Mouse (Mus musculus): ENCODE data around the gene Ptn.

Gene Ptn

DNA sequence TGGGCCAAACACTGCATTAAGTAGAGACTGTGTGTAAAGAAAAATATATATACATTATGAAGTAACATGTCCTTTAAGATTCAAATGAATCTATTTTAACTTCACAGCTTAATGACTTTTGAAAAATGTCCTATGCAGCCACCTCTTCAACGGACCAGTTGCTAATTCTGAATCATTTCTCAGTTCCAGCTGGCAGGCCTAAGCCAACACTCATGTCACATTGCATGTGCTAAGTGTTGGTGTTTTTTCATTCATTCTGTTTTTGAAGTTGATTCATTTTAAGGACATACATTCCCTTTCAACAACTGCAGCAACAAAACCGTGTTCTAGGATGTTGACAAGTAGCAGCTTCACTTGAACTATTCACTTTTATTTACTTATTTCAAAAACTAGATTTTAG lies 6.0 kb upstream of the Ptn start:
- DNase-seq (ENCODE audit: low spot score in 2 of 2) = no peak

DNA sequence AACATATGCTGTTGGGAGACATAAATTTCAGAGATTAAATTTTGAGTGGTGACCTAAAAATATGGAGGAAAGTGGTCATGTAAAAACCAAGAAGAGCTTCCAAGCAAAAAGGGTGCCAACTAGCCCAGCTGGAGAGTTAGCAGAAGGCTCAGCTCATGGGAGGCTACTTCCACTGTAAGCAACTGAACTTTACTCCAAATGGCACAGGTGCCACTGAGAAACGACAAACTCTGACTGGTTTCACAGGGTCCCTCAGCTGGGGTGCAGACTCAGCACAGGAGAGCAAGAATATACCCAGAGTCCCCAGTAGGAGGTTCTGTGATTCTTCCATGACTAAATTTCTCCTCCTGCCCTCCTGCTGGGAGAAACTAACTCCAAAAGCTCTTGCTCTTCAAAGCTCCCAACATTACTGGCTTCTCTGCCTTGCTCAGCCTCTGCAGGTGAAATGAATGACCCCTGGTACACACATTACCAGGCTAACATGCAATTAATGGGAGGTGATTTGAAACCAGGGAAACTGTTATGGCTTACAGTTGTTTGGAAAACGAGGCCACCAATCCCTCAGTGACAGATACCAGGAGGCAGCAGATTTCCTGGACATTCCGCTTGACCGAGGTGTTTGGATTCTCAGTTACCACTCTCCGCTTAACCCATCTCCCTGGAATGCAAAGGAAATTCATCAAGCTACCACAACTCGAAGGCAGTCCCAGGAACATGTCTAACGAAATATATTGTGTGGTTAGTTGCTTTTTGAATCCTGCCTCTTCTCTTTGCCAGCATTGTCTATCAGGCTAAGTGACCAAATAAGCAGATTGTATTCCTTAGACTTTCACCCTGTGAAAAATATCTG lies 2.9 kb upstream of the Ptn start:
- DNase-seq (ENCODE audit: low spot score in 2 of 2) = no peak

DNA sequence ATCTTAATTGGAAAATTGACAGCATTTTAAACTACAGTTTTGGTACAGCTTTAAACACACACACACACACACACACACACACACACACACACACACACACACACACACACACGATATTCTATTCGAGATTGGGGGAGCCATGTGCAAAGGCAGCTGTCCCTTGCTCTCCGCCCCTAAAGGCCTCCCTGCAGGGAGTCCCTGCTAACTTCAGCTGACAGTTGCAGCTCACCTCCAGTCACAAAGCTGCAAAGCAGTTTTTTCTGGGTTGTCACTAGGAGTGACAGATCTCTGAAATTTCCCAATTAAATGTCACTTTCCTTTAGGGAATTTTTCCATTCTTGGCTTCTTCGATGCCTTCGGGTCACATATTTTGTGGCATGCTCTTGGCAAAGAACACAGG lies 428 bp upstream of the Ptn start:
- DNase-seq (ENCODE audit: low spot score in 2 of 2) = no peak

DNA sequence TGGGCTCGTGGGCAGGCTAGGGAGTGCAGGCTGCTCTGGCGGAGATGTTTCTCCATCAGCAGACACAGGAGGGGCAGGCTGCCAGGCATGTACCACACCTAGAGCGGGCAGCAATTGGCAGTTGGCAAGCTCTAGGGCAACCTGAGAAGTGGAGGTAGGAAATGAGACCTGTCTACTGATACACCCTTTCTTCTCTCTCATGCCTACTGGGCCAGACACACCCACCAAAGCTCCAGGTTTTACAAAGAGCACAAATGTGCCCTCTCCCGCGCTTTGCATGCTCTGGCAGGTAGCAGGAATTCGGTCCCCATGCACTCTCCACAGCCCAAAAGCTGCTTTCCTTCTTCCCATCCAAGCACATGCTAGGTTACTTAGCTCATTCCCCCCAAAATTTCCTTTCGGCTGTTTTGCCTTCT lies 701 bp downstream of the Ptn start:
- peak; percentile 62 to 68 for DNase-seq (ENCODE audit: low spot score in 2 of 2)

DNA sequence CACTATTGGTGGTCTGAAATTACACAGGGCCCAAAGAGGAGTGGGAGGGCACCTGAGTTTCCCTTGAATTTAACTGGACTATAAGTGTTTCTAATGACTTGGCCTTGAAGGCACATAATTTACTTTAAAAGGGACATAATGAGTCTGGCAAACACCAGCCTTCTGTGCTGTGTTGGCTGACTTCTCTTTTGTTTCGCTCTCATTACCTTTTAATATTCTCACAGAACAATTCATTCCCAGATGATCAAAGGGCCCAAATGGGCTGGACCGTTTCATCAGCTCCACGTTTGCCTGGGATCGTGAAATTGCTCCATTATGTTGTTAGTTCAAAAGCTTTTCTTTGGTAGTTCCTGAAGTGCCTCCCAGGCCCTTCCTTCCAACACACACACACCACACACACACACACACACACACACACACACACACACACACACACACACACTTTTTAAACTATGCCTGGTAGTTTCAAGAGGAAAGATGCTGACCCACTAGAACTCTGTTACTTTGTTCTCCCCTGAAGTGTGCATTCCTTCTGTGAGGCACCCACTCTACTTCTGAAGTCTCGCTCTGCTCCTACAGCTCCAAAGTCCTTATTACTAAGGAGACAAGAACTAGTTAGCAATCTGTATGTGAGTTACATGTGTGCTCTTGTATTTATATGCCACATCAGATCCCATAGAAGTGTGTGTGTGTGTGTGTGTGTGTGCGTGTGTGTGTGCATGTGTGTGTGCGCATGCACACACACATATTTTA lies 1.5 kb downstream of the Ptn start:
- no peak for DNase-seq (ENCODE audit: low spot score in 2 of 2)

DNA sequence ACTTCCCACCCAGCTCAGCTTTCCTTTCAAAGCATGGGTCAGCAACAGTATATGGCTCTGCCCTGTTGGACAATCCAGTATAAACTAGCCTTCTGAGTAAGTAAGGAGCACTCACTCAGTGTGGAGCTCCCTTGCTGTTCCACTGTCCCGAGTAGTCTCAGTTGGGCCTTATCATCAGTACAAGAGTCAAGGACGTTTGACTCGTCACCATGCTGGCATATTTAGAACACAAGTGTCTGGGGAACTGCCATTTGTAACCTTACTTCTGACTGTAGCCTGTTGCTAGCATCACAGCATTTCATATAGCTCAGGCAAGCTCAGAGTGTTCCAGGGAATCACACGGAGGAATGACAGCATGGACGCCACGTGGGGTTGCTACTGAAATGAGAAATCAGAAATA lies 3.1 kb downstream of the Ptn start:
- no peak for DNase-seq (ENCODE audit: low spot score in 2 of 2)

DNA sequence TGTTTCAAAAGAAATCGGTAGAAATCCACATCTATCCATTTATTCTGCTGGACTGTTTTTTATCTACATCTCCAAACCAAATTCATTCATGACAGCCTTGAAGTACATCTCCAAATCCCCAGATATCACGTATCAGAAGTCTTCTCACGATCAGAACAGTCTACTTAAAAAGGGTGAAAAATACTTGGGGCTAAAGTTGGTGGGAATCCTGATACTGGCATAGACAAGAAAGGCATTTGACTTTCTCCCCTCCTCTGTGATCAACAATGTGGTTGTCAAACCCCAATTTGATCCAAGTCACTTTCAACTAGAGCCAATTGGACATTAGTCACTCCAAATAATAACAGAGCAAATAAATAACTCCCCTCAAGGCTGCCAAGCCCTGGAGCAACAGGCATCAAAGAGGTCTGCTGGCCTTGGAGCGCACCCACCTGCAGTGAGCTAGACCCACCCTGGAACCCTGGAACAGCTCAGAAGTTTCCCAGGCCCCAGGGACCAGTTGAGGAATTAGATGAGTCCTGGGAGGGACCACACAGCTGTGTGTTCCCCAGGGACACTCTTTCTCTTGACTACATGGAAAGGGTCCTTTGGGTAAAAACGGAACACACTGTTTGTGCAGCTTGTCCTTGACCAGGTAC lies 9.6 kb downstream of the Ptn start:
- no peak for DNase-seq (ENCODE audit: low spot score in 2 of 2)

DNA sequence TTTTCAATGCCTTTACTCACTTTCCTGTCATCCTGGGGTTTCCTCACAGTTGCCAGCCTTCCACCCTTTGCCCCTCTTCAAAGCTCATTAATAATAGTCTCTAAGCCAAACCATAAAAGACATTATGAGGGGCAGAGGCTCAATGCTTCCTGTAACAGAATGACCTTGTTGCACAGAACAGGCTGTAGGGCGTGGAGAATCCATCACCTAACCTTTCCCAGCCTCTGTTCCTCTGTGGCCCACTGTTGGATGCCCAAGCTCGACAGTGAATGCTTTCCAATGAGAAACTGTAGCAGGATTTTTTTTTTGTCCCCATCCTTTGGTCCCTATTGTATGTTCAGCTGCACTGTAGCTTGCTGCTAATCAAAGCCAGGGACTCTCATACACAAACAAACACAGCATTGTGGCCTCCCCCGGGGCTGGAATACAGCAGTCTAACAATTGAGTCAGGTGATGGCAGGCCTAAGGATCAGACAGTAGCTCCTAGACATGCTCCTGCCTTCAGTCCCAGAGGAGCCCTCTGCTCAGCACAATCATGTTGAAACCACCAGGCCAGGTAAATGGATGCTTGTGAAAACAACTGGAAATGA lies 12.9 kb downstream of the Ptn start:
- DNase-seq (ENCODE audit: low spot score in 2 of 2) = no peak

DNA sequence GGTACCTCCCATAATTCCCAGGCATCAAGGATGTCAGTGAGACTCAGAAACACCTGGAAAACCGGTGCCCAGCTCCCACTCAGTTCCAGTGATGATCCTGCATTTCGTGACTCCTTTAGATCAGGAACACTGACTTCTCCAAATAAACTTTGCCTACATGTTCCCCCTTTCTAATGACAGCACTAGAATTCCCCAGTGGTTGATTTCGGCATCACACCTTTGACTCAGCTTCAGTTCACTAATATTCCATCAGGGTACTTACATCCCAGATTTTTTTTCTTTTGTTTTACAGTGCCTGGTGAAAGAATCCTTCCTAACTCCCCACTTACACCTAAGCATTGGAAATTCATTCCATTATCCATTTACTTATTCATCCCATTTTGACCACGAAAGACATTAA lies 15.5 kb downstream of the Ptn start:
- DNase-seq (ENCODE audit: low spot score in 2 of 2) = no peak

DNA sequence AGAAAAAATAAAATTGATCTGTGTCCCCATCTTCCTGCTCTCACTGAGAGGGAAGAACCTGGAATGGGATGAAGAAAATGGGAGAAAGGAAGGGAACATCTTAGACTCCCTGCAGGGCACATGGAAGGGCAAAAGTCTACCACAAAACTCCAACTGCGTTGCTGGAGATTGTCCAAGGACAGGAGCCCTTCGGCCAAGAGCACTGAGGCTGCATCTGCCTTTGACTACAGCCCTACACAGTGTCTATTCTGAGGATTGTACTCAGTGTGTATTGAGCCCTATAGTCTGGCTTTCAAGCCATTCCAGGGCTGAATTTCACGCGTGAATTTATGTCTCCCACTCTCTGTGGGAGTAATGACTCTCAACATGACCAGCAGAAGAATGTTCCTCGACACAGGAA lies 16.2 kb downstream of the Ptn start:
- no peak for DNase-seq (ENCODE audit: low spot score in 2 of 2)

DNA sequence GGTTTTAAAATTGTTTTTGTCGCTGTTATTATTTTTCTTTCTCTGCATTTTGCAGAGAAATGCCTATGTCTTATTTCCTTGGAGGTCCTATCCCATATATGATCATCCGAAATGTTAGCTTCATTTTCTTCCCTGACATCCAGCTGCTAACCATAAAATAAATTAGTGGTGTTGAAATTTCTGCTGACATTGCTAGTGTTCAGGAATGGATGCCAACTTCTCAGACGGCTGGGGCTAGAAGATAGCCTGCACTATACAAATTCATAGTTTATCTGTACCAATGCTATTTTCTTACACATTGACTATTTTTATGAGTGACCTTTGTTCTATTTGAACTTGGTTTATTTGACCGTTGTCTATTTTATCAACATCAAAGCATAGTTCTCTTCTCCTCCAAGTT lies 20.8 kb downstream of the Ptn start:
- no peak for DNase-seq (ENCODE audit: low spot score in 2 of 2)

DNA sequence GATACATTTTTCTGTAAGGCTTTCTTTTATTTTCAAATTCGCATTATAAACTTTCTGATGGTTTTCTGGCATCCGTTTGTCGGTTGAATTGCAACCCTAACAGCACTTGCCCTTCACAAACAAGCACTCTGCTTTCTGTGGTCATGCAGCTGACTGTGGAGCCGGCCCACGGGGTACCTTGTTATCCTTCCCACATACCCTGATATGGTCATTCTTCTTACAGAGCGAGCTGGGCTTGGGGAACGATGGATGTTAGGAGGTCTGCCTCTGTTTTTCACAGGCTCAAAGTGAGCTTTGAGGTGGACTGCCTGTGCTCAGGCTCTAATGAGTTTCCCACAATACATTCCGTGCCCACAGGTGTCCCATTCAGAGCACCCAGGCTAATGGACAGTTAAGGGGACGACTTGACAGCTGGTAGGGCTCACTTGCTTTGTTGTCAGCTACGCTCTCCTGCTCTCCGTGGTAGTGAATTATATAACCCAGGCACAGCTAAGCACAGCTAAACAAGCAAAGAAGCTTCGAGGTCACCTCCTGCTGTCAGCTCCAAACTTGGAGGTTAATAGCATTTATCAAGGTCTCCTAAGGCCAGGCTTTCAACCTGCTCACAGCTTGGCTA lies 21.3 kb downstream of the Ptn start:
- DNase-seq (ENCODE audit: low spot score in 2 of 2) = no peak

DNA sequence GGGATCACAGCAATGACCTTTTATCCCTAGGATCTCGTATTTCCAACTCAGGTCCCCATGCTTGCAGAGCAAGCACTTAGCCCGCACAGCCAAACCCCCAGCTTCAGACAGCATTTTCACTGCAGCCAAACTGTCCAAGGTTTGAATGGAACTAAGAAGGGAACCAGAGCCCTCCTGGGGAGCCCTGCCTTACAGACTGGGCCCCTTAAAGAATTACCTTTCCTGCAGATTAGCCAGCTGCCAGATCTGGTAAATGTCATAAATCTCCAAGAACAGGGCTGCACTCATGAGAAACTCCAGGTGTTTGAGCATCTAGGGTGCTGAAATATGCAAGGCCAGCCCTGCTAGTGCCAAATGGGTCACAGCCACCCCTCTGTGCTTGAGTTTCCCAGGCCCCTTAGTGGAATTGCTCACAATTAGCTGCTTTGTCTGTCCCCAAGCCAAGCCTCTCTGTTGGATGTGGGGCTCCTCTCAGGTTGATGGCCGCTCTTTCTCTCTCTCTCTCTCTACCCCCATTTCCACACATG lies 25.3 kb downstream of the Ptn start:
- DNase-seq (ENCODE audit: low spot score in 2 of 2) = no peak

DNA sequence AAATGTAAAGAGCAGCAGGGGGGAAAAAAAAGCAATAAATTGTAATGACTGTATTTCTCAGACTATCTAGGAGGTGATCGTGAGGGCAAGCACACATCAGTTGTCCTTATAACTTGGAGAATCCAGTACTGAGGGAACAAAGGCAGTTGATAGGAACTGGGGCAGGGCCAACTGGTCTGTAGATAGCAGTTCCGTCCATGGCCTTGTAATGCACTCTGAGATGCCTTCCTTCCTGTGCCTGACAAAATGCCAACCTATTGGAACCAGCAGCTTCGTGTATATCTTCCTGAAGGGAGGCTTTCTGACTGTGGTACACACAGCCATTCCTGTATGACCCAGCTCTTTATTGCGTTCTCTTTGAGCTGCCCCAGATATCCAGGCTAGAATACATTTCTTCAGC lies 27.5 kb downstream of the Ptn start:
- no peak for DNase-seq (ENCODE audit: low spot score in 2 of 2)

DNA sequence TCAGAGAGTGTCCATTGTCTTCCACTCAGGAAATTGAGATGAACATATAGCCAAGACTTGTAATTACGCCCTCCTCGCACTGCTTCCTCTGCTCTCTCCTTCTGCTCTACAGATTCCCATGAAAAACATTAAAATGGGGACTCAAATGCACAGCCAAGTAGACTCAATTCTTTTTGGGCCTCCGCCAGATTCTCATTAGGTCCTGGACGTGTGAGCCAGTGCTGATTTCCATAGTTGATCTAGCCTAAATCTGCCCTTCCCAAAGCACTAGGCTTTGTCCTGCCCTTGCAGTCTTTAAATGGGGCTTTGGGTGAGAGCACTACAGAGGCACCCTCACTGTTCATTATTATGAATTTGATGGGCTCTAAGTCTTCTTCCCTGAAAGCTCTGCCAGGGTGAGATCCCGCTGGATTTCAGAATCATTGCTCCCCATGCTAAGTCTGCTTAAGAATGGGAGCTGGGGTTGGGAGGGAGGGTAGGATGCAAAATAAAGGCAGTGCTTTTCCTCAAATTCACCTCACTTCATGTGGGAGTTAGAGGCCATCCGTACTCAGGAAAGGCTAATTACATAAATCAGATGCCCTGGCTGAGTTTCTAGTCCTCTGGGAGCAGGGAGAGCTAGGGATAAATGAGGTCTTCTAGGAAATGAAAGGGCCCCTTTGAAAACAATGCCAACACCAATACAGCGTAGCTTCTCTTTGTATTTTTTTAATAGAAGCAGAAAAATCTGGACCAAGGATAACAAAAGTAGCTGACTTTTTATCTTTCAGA lies 32.3 kb downstream of the Ptn start:
- no peak for DNase-seq (ENCODE audit: low spot score in 2 of 2)

DNA sequence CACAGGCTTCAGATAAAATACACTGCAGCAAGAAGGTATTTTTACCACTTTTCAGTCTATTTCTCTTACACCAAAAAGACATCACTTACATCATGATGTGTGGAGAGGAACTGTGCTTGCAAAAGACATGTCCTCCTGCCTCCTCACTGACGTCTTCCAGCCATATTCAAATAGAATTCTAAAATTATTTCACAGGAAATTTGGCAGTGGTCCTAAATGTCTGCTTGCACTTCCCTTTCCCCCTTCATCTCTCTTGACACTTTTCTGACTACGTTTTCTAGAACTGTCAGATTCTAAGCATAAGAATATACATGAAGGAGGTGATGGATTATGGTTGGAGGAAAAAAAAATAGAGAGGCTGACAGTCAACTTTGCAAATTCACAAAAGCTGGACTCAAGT lies 33.0 kb downstream of the Ptn start:
- DNase-seq (ENCODE audit: low spot score in 2 of 2) = no peak

DNA sequence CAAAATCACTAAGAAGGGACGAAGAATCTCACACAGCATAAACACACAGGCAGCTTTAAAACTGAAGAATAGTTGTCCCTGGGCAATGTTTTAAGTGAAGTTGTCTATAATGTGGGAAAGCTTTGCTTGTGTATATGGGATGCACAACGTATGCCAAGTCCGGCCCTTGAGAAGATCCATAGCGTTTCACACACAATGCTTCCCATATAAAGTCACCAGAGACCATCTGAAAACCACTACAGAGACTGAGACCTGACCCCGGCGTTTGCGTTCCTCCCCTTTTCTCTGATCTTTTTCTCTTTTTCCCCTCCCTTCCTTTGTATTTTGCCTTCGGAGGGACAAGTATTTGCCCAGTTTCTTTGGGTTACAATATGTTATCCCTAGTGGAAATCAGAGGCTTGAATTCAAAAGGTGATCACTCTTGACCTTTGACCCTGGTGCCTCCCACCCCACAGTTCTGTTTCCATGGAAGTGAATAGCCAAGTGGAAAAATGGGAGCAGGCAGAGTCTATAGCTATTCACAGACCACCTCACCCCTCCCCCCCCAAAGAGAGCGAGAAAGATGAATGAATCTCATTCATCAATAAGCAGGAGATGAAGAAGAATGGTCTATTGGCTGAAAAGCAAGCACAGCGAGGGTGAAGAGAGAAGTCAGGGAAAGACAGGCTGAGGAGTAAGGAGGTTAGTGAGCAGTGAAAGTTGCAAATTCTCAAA lies 34.2 kb downstream of the Ptn start:
- DNase-seq (ENCODE audit: low spot score in 2 of 2) = no peak

DNA sequence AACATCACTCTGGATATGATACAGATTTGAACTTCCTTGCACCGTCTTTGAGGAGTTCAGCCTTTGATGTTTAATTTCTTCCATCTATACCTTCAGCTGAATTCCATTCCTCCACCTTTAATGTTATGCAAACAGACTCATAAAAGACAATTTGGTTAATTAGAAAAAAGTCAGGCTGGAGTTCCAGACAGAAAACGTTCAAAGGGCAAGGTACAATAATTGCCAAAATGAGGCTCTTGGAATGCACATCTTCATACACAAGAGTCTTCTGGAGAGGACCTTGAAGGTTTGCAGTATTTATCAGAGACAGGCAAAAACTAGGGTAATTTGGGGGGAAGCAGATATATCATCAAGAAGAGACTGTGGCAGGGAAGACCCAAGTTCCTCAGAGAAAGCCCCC lies 37.5 kb downstream of the Ptn start:
- DNase-seq (ENCODE audit: low spot score in 2 of 2) = no peak

DNA sequence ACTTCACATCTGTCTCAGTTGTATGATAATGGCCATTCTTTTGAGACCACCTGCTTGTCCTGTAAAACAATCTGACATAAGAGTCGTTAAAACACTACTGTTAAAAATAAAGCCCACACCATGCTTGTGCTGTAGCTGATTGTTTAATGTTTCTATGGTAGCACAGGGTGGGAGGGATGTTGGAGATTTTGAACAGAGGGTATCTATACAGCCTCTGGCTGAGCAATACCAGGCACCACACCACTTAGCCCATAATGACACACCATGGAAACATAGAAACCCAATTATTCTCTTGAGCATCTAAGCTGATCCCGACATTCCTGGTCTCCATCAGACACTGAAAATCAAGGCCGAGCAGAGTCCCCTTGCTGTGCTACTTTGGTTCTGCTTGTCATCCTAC lies 41.0 kb downstream of the Ptn start:
- DNase-seq (ENCODE audit: low spot score in 2 of 2) = no peak

DNA sequence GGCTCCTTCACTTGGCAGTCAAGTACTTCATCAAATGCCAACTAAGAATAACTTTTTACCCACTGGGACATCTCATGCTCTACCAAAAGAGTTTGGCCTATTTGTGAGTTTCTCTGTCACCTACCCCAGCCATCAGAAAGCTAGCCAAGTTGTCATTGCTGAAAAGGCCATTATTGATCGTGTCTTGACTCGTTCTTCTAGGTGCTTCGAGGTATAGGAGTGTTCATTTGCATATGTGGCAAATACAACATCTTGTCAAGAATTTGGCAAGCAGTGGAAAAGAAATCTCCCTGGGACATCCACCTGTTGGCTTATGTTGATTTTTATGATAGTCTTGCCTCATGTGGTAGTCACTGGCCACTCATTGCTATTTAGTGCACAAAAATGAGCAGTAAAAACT lies 43.1 kb downstream of the Ptn start:
- DNase-seq (ENCODE audit: low spot score in 2 of 2) = no peak

Data from right cerebral cortex, adult 2 months (tissue).